Mouse (Mus musculus) liver (tissue): ENCODE data around the gene Smim20.
A peak's percentile ranks its signal among the peaks of the same experiment; 100 is the strongest.

ENCODE experiments used
- DNase-seq: peaks from one replicate; pipeline ENCODE4 v3.0.0-alpha.2; 2020; ENCODE audit warnings: mixed read lengths

Gene Smim20

DNA sequence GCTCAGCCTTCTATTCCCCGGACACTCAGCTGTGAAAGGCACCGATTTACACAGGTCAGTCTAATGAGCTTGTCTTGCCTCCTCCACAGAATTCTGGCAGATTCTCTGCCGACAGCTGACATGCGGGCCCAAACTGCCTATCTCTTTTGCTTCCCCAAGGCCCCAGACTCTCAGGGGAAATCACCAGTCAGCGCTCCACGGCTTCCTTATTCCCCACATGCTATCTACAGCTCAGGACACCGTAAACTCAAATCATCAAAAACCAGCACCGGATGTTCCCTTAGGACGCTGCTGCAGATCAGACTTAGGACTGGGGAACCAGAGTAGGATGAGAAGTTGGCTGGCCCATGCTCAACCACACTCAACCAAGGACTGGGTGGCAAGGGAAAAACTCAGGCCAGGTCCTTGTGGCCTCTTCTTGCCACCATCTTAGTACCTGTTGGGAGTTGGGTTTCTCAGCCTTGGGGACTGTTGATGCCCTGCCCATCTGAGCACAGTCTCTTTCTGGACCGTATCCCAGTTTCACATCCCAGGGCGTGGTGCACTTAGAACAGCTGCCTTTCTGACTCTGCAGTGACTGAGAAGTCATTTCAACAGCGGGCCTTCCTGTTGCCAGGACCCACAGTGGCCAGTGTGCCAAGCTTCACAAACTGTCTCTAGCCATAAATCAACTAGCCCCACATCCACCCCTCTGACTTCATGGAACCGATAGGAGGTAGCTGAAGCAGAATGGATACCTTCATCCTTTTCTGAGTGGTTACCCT lies 47.7 kb downstream of the Smim20 start:
- DNase-seq: no peak

DNA sequence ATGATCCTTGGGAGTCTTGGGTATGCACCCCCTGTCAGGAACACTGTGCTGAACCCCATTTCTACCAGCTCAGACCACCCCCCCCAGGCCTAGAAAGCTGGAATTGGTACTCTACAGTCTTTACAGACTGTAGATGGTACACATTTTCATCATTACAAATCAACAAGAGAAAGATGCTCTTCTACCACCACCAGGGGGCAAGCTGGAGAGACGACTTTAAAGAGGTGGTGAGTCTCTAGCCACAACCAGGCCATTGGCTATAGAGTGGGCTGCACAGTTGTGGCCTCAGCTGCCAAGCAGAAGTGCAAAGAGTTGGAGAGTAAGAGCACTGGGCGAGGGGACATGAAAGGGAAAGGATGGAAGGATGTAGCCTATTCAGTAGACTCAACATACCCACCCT lies 48.9 kb downstream of the Smim20 start:
- no peak for DNase-seq

DNA sequence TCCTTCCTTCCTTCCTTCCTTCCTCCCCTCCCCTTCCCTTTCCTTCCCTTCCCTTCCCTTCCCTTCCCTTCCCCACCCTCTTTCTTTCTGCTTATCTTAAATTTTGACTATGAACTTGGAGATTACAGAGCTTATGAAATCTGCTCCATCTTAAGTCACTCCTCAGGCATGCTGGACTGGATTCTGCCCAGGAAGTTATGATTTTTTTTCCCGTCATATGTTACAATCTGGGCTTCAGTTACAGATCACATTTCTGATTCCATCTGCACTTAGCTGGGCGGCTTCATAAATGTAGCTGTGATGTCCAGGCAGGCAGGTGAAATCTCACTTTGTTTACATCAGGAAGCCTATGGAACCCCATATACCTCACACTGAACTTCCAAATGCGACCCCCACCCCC lies 50.5 kb downstream of the Smim20 start:
- DNase-seq: no peak

DNA sequence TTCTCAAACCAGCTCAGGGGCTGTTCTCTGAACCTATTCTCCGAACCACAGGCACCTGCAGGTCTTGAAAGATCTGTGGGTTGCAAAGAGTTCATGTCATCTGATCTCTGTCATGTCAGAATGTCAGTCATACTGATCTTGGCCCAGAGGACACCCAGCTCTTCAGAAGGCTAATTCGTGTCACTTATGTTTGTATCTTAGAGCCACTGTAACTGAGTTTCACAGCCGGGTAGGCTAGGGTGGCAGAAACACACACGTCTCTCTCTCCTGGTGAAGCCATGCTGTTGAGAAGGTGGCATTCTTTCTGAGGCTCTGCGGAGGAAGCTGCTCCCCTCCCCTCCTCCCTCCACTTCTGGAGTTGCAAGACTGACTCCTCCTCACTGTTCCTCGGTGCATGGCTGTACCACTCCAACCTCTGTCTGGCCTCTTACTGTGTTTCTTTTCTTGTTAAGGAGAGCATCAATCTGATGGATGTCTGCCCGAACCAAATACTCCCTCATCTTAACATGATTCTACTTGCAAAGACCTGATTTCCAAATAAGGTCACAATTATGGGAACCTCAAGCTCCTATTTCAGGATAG lies 51.1 kb downstream of the Smim20 start:
- no peak for DNase-seq

DNA sequence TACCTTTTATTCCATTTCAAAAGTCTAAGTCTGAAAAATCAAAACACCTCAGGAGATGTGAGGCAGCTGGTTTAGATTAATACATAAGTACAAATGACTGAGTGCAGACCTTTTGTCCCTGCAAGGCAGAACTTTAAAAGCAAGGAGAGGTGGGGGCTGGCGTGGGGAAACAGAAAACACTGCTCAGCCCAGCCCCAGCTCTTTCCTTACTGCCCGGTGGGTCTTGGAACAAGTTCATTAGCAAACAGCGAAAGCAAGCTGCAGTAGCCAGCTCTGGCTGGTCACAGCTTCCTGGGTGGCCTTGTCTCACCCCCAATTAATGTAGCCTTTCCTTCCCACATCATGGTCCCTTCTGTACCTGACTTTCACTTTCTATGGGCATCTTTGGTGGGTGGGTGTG lies 53.4 kb downstream of the Smim20 start:
- DNase-seq: no peak

DNA sequence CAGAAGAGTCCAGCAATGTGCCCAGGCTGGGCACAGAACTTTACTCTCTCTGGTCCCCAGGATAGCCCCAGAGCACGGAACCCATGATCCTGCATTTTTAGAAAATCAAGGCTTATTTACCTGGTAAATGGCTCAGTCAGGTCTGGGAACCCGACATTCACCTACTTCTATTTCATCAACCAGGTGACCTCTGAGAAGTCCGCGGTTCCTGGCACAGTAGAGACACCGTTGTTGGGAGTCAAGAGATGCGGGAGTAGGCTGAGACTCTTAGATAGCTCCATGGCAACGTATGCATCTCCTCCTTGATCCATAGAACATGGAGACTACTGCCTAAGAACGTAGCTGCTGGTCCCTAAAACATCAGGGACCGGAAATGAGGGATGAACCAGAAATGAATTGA lies 55.0 kb downstream of the Smim20 start:
- DNase-seq: no peak

DNA sequence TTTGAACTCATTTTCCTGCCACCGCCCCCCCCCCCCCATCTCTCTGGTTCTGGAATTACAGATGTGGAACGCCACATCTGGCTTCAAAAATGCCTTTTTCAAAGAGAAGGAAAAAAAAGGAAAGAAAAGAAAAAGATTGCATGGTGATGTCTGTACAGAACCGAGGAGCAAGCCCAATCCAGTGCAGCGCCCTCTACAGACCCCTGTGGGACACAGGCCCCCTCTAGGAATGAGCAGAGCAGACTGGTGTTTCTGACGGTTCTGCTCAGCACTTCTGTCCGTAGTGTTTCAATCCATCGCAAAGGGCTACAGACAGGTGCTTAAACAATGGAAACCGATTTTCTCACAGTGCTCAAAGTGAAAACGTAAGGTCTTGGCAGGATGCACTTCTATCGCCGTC lies 55.6 kb downstream of the Smim20 start:
- no peak for DNase-seq

DNA sequence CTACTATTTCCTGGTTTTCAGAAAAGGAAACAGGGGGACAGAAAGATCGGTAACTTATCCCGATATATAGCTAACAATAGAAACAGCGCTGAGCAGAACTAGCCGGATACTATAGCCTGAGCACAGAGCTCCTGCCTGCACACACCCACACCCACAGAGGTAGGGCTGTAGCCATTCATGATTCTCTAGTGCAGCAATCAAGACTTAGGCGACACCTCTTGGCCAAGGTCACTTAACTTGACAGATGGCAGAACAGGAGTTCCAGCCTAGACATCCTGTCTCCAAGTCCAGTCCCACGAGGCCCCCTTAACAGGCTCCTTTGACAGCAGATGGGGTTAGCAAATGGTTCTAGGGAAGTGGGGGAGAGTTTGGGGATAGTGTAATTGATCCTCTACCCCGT lies 56.2 kb downstream of the Smim20 start:
- DNase-seq: no peak

DNA sequence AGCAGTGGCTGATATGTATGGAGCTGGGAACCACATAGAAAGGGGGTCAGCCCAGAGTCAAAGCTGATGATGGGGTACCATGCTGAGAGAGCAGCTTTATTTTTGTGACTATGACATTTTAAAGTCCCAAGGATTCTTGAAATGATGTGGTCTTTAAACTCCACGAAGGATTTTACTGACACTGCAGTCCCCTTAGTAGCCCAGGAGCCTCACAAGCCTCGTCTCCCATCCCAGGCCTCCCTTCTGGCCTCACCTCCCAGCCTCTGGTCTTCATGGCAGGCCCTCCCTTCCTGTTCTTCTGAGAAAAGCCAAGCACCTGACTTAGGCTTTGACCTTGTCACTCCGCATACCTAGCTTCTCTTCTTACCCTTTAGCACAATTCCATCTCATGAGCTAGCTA lies 57.4 kb downstream of the Smim20 start:
- DNase-seq: no peak

DNA sequence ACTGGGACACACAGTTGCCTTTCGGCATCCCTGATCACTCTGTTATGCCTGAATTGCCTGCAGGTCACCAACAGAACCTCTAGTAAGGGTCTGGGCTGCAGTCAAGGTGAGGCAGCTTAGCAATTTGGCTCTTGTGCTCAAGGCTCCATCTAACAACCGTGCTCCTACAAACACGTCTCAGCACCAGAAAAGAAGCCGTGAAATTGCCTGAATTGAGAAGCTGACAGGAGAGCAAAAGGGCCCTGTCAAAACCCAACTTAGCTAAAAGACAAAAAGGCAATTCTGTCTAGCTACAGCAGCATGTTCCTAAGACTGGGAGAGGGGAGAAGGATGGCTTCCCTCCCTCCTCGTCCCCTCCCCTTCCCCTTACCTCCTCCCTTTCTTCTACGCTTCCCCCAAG lies 57.9 kb downstream of the Smim20 start:
- DNase-seq: no peak

DNA sequence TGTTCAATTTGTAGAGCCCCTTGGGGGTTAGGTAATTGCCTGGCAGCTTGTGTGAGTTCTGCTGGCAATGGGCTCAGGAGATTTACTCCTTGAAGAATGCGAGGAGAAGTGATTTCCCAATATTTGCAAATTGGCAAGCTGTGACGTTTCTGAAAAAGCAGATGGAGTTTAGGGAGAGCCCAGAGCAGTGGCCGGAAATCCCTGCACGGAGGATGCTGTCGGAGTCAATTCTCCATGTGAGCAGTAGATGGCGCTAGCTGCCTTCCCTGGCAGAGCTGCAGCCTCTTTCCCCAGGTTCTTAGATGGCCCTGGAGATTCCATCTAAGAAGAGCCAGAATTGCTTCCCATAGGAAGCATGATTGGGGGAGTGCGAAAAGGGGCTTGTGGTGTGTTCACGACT lies 59.1 kb downstream of the Smim20 start:
- DNase-seq: peak; percentile 44

DNA sequence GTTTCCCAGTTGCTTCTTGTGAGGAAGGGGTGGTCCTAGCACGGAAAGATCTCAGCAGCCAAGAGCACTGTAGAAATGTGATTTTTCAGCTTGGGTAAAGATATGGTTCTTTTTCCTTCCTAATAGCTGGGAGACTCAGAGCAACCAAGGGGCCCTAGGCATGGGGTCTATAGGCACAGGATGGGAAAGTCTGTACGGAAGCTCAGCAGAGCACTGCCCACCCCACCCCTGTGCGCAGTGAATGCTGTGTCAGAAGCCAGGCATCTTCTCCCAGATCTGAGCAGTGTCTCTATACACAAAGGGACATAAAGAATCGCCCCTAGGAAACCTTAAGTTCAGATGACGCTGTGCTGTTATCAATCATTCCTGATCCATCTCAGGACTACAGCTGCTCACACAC lies 59.6 kb downstream of the Smim20 start:
- no peak for DNase-seq
